Mouse (Mus musculus): ENCODE results near the gene Gm10719. TPM values are rescaled to one million over a fixed set of nuclear protein-coding genes. Genes with fewer than 3 reads are reported as not detected.
"Not testable (repeated sequence)": the region's sequence is repeated elsewhere in the genome, so short reads cannot be mapped to it uniquely, and the experiment has no call there.

Gene Gm10719
- polyA plus RNA-seq, 1 experiment = 4.0 TPM

DNA sequence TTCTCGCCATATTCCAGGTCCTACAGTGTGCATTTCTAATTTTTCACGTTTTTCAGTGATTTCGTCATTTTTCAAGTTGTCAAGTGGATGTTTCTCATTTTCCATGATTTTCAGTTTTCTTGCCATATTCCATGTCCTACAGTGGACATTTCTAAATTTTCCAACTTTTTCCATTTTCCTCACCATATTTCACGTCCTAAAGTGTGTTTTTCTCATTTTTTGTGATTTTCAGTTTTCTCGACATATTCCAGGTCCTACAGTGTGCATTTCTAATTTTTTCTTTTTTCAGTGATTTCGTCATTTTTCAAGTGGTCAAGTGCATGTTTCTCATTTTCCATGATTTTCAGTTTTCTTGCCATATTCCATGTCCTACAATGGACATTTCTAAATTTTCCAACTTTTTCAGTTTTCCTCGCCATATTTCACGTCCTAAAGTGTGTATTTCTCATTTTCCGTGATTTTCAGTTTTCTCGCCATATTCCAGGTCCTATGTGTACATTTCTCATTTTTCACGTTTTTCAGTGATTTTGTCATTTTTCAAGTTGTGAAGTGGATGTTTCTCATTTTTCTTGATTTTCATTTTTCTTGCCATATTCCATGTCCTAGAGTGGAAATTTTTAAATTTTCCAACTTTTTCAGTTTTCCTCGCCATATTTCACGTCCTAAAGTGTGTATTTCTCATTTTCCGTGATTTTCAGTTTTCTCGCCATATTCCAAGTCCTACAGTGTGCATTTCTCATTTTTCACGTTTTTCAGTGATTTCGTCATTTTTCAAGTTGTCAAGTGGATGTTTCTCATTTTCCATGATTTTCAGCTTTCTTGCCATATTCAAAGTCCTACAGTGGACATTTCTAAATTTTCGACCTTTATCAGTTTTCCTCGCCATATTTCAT lies 2.9 kb downstream of the Gm10719 start:
- H3K4me1 ChIP-seq (ENCODE audit: control insufficient read depth, insufficient read depth, low read length); H3K4me3 ChIP-seq (ENCODE audit: insufficient read depth, low read length); H3K27ac ChIP-seq (ENCODE audit: insufficient read depth, low read length): not testable (repeated sequence)

DNA sequence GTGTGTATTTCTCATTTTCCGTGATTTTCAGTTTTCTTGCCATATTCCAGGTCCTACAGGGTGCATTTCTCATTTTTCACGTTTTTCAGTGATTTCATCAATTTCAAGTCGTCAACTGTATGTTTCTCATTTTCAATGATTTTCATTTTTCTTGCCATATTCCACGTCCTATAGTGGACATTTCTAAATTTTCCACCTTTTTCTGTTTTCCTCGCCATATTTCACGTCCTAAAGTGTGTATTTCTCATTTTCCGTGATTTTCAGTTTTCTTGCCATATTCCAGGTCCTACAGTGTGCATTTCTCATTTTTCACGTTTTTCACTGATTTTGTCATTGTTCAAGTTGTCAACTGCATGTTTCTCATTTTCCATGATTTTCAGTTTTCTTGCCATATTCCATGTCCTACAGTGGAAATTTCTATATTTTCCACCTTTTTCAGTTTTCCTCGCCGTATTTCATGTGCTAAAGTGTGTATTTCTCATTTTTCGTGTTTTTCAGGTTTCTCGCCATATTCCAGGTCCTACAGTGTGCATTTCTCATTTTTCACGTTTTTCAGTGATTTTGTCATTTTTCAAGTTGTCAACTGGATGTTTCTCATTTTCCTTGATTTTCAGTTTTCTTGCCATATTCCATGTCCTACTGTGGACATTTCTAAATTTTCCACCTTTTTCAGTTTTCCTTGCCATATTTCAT lies 5.3 kb downstream of the Gm10719 start:
- H3K4me3 ChIP-seq (ENCODE audit: insufficient read depth, low read length); H3K4me1 ChIP-seq (ENCODE audit: control insufficient read depth, insufficient read depth, low read length); H3K27ac ChIP-seq (ENCODE audit: insufficient read depth, low read length): not testable (repeated sequence)

DNA sequence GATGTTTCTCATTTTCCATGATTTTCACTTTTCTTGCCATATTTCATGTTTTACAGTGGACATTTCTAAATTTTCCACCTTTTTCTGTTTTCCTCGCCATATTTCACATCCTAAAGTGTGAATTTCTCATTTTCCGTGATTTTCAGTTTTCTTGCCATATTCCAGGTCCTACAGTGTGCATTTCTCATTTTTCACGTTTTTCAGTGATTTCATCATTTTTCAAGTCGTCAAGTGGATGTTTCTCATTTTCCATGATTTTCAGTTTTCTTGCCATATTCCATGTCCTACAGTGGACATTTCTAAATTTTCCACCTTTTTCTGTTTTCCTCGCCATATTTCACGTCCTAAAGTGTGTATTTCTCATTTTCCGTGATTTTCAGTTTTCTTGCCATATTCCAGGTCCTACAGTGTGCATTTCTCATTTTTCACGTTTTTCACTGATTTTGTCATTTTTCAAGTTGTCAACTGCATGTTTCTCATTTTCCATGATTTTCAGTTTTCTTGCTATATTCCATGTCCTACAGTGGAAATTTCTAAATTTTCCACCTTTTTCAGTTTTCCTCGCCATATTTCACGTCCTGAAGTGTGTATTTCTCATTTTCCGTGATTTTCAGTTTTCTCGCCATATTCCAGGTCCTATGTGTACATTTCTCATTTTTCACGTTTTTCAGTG lies 6.2 kb downstream of the Gm10719 start, which contains the start of gene Gm10718:
Gene Gm10718 (plus strand): TSS at position 236 of the 673 bp plus-strand sequence.
- H3K4me3 ChIP-seq (ENCODE audit: insufficient read depth, low read length); H3K4me1 ChIP-seq (ENCODE audit: control insufficient read depth, insufficient read depth, low read length); H3K27ac ChIP-seq (ENCODE audit: insufficient read depth, low read length): not testable (repeated sequence)

DNA sequence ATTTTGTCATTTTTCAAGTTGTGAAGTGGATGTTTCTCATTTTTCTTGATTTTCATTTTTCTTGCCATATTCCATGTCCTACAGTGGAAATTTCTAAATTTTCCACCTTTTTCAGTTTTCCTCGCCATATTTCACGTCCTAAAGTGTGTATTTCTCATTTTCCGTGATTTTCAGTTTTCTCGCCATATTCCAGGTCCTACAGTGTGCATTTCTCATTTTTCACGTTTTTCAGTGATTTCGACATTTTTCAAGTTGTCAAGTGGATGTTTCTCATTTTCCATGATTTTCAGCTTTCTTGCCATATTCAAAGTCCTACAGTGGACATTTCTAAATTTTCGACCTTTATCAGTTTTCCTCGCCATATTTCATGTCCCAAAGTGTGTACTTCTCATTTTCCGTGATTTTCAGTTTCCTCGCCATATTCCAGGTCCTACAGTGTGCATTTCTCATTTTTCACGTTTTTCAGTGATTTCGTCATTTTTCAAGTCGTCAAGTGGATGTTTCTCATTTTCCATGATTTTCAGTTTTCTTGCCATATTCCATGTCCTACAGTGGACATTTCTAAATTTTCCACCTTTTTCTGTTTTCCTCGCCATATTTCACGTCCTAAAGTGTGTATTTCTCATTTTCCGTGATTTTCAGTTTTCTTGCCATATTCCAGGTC lies 6.9 kb downstream of the Gm10719 start:
- H3K4me1 ChIP-seq (ENCODE audit: control insufficient read depth, insufficient read depth, low read length); H3K27ac ChIP-seq (ENCODE audit: insufficient read depth, low read length); H3K4me3 ChIP-seq (ENCODE audit: insufficient read depth, low read length): not testable (repeated sequence)

DNA sequence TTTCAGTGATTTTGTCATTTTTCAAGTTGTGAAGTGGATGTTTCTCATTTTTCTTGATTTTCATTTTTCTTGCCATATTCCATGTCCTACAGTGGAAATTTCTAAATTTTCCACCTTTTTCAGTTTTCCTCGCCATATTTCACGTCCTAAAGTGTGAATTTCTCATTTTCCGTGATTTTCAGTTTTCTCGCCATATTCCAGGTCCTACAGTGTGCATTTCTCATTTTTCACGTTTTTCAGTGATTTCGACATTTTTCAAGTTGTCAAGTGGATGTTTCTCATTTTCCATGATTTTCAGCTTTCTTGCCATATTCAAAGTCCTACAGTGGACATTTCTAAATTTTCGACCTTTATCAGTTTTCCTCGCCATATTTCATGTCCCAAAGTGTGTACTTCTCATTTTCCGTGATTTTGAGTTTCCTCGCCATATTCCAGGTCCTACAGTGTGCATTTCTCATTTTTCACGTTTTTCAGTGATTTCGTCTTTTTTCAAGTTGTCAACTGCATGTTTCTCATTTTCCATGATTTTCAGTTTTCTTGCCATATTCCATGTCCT lies 7.8 kb downstream of the Gm10719 start, which contains the start of gene Gm10717:
Gene Gm10717 (plus strand): TSS at position 506 of the 556 bp plus-strand sequence.
- not testable (repeated sequence) for H3K27ac ChIP-seq (ENCODE audit: insufficient read depth, low read length); H3K4me3 ChIP-seq (ENCODE audit: insufficient read depth, low read length); H3K4me1 ChIP-seq (ENCODE audit: control insufficient read depth, insufficient read depth, low read length)

DNA sequence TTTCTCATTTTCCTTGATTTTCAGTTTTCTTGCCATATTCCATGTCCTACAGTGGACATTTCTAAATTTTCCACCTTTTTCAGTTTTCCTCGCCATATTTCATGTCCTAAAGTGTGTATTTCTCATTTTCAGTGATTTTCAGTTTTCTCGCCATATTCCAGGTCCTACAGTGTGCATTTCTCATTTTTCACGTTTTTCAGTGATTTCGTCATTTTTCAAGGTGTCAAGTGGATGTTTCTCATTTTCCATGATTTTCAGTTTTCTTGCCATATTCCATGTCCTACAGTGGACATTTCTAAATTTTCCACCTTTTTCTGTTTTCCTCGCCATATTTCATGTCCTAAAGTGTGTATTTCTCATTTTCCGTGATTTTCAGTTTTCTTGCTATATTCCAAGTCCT lies 8.4 kb downstream of the Gm10719 start:
- H3K4me1 ChIP-seq (ENCODE audit: control insufficient read depth, insufficient read depth, low read length); H3K4me3 ChIP-seq (ENCODE audit: insufficient read depth, low read length); H3K27ac ChIP-seq (ENCODE audit: insufficient read depth, low read length): not testable (repeated sequence)

DNA sequence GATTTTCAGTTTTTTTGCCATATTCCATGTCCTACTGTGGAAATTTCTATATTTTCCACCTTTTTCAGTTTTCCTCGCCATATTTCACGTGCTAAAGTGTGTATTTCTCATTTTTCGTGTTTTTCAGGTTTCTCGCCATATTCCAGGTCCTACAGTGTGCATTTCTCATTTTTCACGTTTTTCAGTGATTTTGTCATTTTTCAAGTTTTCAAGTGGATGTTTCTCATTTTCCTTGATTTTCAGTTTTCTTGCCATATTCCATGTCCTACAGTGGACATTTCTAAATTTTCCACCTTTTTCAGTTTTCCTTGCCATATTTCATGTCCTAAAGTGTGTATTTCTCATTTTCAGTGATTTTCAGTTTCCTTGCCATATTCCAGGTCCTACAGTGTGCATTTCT lies 8.9 kb downstream of the Gm10719 start:
- not testable (repeated sequence) for H3K4me3 ChIP-seq (ENCODE audit: insufficient read depth, low read length); H3K27ac ChIP-seq (ENCODE audit: insufficient read depth, low read length); H3K4me1 ChIP-seq (ENCODE audit: control insufficient read depth, insufficient read depth, low read length)

DNA sequence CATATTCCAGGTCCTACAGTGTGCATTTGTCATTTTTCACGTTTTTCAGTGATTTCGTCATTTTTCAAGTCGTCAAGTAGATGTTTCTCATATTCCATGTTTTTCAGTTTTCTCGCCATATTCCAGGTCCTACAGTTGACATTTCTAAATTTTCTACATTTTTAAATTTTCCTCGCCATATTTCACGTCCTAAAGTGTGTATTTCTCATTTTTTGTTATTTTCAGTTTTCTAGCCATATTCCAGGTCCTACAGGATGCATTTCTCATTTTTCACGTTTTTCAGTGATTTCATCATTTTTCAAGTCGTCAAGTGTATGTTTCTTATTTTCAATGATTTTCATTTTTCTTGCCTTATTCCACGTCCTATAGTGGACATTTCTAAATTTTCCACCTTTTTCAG lies 9.5 kb downstream of the Gm10719 start:
- not testable (repeated sequence) for H3K4me1 ChIP-seq (ENCODE audit: control insufficient read depth, insufficient read depth, low read length); H3K27ac ChIP-seq (ENCODE audit: insufficient read depth, low read length); H3K4me3 ChIP-seq (ENCODE audit: insufficient read depth, low read length)

DNA sequence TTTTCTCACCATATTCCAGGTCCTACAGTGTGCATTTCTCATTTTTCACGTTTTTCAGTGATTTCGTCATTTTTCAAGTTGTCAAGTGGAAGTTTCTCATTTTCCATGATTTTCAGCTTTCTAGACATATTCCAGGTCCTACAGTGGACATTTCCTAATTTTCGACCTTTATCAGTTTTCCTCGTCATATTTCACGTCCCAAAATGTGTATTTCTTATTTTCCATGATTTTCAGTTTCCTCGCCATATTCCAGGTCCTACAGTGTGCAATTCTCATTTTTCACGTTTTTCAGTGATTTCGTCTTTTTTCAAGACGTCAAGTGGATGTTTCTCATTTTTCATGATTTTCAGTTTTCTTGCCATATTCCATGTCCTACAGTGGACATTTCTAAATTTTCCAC lies 10.0 kb downstream of the Gm10719 start:
- H3K4me3 ChIP-seq (ENCODE audit: insufficient read depth, low read length); H3K4me1 ChIP-seq (ENCODE audit: control insufficient read depth, insufficient read depth, low read length); H3K27ac ChIP-seq (ENCODE audit: insufficient read depth, low read length): not testable (repeated sequence)

DNA sequence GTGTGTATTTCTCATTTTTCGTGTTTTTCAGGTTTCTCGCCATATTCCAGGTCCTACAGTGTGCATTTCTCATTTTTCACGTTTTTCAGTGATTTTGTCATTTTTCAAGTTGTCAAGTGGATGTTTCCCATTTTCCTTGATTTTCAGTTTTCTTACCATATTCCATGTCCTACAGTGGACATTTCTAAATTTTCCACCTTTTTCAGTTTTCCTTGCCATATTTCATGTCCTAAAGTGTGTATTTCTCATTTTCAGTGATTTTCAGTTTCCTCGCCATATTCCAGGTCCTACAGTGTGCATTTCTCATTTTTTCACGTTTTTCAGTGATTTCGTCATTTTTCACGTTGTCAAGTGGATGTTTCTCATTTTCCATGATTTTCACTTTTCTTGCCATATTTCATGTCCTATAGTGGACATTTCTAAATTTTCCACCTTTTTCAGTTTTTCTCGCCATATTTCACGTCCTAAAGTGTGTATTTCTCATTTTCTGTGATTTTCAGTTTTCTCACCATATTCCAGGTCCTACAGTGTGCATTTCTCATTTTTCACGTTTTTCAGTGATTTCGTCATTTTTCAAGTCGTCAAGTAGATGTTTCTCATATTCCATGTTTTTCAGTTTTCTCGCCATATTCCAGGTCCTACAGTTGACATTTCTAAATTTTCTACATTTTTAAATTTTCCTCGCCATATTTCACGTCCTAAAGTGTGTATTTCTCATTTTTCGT lies 12.2 kb downstream of the Gm10719 start:
- H3K4me3 ChIP-seq (ENCODE audit: insufficient read depth, low read length); H3K27ac ChIP-seq (ENCODE audit: insufficient read depth, low read length): not testable (repeated sequence)

DNA sequence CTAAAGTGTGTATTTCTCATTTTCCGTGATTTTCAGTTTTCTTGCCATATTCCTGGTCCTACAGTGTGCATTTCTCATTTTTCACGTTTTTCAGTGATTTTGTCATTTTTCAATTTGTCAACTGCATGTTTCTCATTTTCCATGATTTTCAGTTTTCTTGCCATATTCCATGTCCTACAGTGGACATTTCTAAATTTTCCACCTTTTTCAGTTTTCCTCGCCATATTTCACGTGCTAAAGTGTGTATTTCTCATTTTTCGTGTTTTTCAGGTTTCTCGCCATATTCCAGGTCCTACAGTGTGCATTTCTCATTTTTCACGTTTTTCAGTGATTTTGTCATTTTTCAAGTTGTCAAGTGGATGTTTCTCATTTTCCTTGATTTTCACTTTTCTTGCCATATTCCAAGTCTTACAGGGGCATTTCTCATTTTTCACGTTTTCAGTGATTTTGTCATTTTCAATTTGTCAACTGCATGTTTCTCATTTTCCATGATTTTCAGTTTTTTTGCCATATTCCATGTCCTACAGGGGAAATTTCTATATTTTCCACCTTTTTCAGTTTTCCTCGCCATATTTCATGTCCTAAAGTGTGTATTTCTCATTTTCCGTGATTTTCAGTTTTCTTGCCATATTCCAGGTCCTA lies 13.6 kb downstream of the Gm10719 start:
- not testable (repeated sequence) for H3K4me1 ChIP-seq (ENCODE audit: control insufficient read depth, insufficient read depth, low read length); H3K27ac ChIP-seq (ENCODE audit: insufficient read depth, low read length); H3K4me3 ChIP-seq (ENCODE audit: insufficient read depth, low read length)

More for the DNA sequence above, 12.2 kb downstream of the Gm10719 start:
- H3K4me1 ChIP-seq (ENCODE audit: control insufficient read depth, insufficient read depth, low read length) = not testable (repeated sequence)

DNA sequence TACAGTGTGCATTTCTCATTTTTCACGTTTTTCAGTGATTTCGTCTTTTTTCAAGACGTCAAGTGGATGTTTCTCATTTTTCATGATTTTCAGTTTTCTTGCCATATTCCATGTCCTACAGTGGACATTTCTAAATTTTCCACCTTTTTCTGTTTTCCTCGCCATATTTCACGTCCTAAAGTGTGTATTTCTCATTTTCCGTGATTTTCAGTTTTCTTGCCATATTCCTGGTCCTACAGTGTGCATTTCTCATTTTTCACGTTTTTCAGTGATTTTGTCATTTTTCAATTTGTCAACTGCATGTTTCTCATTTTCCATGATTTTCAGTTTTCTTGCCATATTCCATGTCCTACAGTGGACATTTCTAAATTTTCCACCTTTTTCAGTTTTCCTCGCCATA lies 17.1 kb downstream of the Gm10719 start, which contains the start of gene Gm17535:
Gene Gm17535 (plus strand): TSS at position 301 of the 400 bp plus-strand sequence.
- H3K27ac ChIP-seq (ENCODE audit: insufficient read depth, low read length); H3K4me3 ChIP-seq (ENCODE audit: insufficient read depth, low read length); H3K4me1 ChIP-seq (ENCODE audit: control insufficient read depth, insufficient read depth, low read length): not testable (repeated sequence)

DNA sequence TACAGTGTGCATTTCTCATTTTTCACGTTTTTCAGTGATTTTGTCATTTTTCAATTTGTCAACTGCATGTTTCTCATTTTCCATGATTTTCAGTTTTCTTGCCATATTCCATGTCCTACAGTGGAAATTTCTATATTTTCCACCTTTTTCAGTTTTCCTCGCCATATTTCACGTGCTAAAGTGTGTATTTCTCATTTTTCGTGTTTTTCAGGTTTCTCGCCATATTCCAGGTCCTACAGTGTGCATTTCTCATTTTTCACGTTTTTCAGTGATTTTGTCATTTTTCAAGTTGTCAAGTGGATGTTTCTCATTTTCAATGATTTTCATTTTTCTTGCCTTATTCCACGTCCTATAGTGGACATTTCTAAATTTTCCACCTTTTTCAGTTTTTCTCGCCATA lies 19.4 kb downstream of the Gm10719 start, which contains the start of gene Gm10715:
Gene Gm10715 (plus strand): TSS at position 301 of the 400 bp plus-strand sequence.
- not testable (repeated sequence) for H3K4me1 ChIP-seq (ENCODE audit: control insufficient read depth, insufficient read depth, low read length); H3K27ac ChIP-seq (ENCODE audit: insufficient read depth, low read length); H3K4me3 ChIP-seq (ENCODE audit: insufficient read depth, low read length)

DNA sequence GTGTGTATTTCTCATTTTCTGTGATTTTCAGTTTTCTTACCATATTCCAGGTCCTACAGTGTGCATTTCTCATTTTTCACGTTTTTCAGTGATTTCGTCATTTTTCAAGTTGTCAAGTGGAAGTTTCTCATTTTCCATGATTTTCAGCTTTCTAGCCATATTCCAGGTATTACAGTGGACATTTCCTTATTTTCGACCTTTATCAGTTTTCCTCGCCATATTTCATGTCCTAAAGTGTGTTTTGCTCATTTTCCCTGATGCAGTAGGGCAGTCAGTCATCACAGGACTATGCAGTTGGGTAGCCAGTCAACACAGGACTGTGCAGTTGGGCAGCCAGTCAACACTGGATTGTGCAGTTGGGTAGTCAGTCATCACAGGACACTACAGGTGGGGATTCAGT lies 21.0 kb downstream of the Gm10719 start:
- not testable (repeated sequence) for H3K4me3 ChIP-seq (ENCODE audit: insufficient read depth, low read length); H3K4me1 ChIP-seq (ENCODE audit: control insufficient read depth, insufficient read depth, low read length); H3K27ac ChIP-seq (ENCODE audit: insufficient read depth, low read length)

Measured in embryonic fibroblast, embryonic 13.5 days (primary cell).